Mouse (Mus musculus) heart, adult 2 months (tissue): ENCODE data around the gene Nthl1.

Experiments used
- CTCF ChIP-seq: fragments of 200-600 bp; IDR thresholded peaks from 2 replicates; pipeline ENCODE4 v1.8.1; 2022; ENCODE audit warnings: antibody characterized with exemption, mild to moderate bottlenecking, moderate library complexity
- EP300 ChIP-seq: fragments of 200-500 bp; IDR thresholded peaks from 2 replicates; pipeline ENCODE4 v1.6.1; 2011; ENCODE audit warnings: low read depth, low read length, control low read depth; ENCODE audit not compliant: insufficient read depth
- POLR2A ChIP-seq: fragments of 200-500 bp; IDR thresholded peaks from 2 replicates; pipeline ENCODE4 v1.6.1; 2011; ENCODE audit warnings: mild to moderate bottlenecking, low read depth, low read length, control low read depth; ENCODE audit not compliant: insufficient read depth

DNA sequence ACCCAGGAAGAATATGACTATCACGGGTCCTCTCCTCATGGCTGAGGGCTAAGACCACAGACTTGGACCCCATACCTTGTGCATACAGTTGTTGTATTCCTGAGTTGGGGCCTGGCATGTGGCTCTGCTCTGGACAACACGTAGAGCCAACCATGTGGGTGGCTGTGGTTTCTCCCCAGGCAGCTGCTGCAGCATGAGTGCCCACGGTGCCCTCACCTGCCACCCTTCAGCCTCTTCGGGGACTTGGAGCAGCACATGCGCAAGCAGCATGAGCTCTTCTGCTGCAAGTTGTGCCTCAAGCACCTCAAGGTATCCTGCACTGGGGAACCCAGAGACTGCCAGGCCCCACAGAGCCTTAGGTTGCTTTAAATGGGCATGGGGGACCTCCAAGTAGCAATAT, 44.4 kb downstream of the Nthl1 start:
- TF ChIP-seq CTCF (no peak), POLR2A (no peak), EP300 (no peak)
